Mouse (Mus musculus) testis, adult 2 months (tissue): ENCODE results near the gene Fdxacb1.

Experiments used
- CTCF ChIP-seq: fragments of 200-500 bp; IDR thresholded peaks from 2 replicates; pipeline ENCODE4 v1.5.1; 2012; ENCODE audit warnings: low read depth, mild to moderate bottlenecking, inconsistent platforms, low read length, moderate library complexity; ENCODE audit not compliant: control insufficient read depth, insufficient read depth, insufficient replicate concordance
- POLR2A ChIP-seq: fragments of 200-500 bp; IDR thresholded peaks from 2 replicates; pipeline ENCODE4 v1.6.1; 2012; ENCODE audit warnings: low read depth, mild to moderate bottlenecking, inconsistent platforms, low read length, moderate library complexity; ENCODE audit not compliant: control insufficient read depth

DNA sequence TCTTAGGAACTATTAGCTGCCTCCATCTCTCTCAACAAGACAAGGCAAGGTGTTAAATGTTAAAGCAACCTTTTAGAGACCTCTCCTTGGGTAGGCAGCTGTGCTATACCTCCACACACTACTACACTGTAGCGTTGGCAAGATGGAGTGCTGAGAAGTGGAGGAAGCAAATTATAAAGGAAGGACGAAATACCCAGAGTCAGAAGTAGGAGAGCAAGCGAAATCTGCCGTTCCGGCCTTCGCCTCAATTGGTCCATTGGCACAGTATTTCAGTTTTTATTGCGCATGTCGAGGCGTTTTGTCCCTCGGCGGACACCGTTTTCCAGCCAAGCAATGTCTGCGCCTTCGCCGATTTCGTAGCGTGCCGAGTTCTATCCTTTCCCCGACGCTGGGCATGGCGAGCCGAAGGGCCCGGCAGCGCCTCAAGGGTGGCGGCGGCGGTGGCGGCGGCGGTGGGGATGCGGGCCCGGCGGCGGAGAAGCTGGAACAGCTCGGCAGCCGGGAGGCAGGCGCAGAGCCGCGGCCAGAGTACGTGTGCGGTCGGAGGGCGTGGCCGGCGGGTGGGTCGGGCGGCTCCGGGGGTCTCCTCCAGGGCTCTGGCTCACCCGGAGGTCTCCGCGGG lies 7.1 kb downstream of the Fdxacb1 start, which contains the start of the genes Alg9 and 1110032A03Rik:
- TF ChIP-seq POLR2A (no peak; the same call in none of the 2 replicates), CTCF (no peak)
